In the genomic region with DNA sequence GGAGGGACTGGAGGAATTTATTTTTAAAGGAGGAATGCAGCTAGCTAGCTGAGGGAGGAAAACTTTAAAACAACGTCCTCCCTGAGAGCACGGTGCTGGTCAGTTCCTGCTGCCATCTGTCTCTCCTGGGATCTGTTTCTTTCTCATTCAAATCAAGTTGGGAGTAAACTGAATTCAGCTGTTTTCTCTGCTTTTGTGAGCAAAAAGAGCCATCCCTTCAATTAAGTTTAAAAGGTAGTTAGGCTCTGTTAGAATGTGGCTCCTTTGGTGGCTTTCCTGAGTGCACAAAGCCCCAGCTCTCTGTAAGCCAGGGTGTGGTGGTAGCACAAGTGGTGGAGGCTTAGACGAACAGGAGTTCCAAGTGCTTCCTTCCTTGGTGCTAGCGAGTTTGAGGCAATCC, we compare ENCODE assay signal across 10 mouse cellular contexts. TPM values are rescaled to one million over a fixed set of nuclear protein-coding genes. Genes with fewer than 3 reads are reported as not detected.
A peak's percentile ranks its signal among the peaks of the same experiment; 100 is the strongest.
DNase-seq lines count a peak whose midpoint lies in the region; ATAC-seq and TF ChIP-seq lines count a peak whose summit lies in the region.
"Had no signal": no experiment of that assay in that cellular context is flagged by ENCODE, and none has a peak within 500 bp of the region (broad histone marks: within the 10 kb centered on the region; RNA-seq: fewer than 3 reads in every experiment).

No protein-coding gene starts in this region.

- peak overlapping the region; percentile 87 for H3K4me2 ChIP-seq in lung, embryonic 14.5 days
- peak overlapping the region; percentile 4; the same call in 1 of the 2 replicates for H3K4me2 ChIP-seq in embryonic facial prominence, embryonic 15.5 days (replicated peaks)
- H3K4me2 ChIP-seq in hindbrain, embryonic 16.5 days (ENCODE audit: low read length) = peak overlapping the region; percentile 37
- peak overlapping the region; percentile 64 for H3K4me2 ChIP-seq in stomach, postnatal 0 days (replicated peaks; ENCODE audit: low read depth)
- H3K4me2 ChIP-seq in liver, embryonic 11.5 days = no peak overlapping the region

- peaks cover 4% of the 10 kb centered on the region; the same call in 1 of the 2 replicates for H3K36me3 ChIP-seq in lung, embryonic 14.5 days (ENCODE audit: insufficient read depth)
- H3K36me3 ChIP-seq in embryonic facial prominence, embryonic 15.5 days = 0 out of 2 replicates have a peak, but pooled peaks cover 7% of the 10 kb centered on the region
- no peaks in the 10 kb centered on the region for H3K36me3 ChIP-seq in hindbrain, embryonic 16.5 days (ENCODE audit: control insufficient read depth, insufficient read depth, low read length)
- no peaks in the 10 kb centered on the region for H3K36me3 ChIP-seq in stomach, postnatal 0 days (ENCODE audit: control insufficient read depth, insufficient read depth, low read length)
- H3K36me3 ChIP-seq in liver, embryonic 11.5 days (ENCODE audit: control insufficient read depth, insufficient read depth, low read length) = no peaks in the 10 kb centered on the region; the same call in 1 of the 2 replicates

- no peaks in the 10 kb centered on the region for H3K27me3 ChIP-seq in lung, embryonic 14.5 days (ENCODE audit: insufficient read depth, low read length)
- no peaks in the 10 kb centered on the region for H3K27me3 ChIP-seq in embryonic facial prominence, embryonic 15.5 days
- H3K27me3 ChIP-seq in hindbrain, embryonic 16.5 days (replicated peaks; ENCODE audit: control insufficient read depth, insufficient read depth, low read length) = no peaks in the 10 kb centered on the region
- H3K27me3 ChIP-seq in stomach, postnatal 0 days (ENCODE audit: control insufficient read depth, insufficient read depth, low read length) = no peaks in the 10 kb centered on the region
- H3K27me3 ChIP-seq in liver, embryonic 11.5 days (replicated peaks; ENCODE audit: control insufficient read depth, insufficient read depth, low read length) = no peaks in the 10 kb centered on the region
- H3K27me3 ChIP-seq: megakaryocyte, embryonic 14.5 days had no signal

- 0 out of 2 replicates have a peak, but pooled peaks cover 7% of the 10 kb centered on the region for H3K4me1 ChIP-seq in lung, embryonic 14.5 days (ENCODE audit: insufficient read depth)
- H3K4me1 ChIP-seq in embryonic facial prominence, embryonic 15.5 days = peaks cover 26% of the 10 kb centered on the region
- peaks cover 12% of the 10 kb centered on the region for H3K4me1 ChIP-seq in hindbrain, embryonic 16.5 days (ENCODE audit: control insufficient read depth, insufficient read depth, low read depth, low read length)
- H3K4me1 ChIP-seq in stomach, postnatal 0 days (replicated peaks; ENCODE audit: control insufficient read depth, insufficient read depth) = peaks cover 5% of the 10 kb centered on the region; the same call in 1 of the 2 replicates
- H3K4me1 ChIP-seq in liver, embryonic 11.5 days (replicated peaks; ENCODE audit: control insufficient read depth, insufficient read depth, low read length) = peaks cover 21% of the 10 kb centered on the region

- H3K9me3 ChIP-seq in lung, embryonic 14.5 days (ENCODE audit: low read depth, low read length) = no peaks in the 10 kb centered on the region
- H3K9me3 ChIP-seq in embryonic facial prominence, embryonic 15.5 days (replicated peaks) = no peaks in the 10 kb centered on the region
- H3K9me3 ChIP-seq in hindbrain, embryonic 16.5 days (ENCODE audit: control insufficient read depth, low read length) = no peaks in the 10 kb centered on the region
- H3K9me3 ChIP-seq in stomach, postnatal 0 days (ENCODE audit: control insufficient read depth, low read length) = no peaks in the 10 kb centered on the region
- H3K9me3 ChIP-seq in liver, embryonic 11.5 days (ENCODE audit: control insufficient read depth, low read length) = no peaks in the 10 kb centered on the region
- H3K9me3 ChIP-seq: megakaryocyte, embryonic 14.5 days had no signal

- H3K4me3 ChIP-seq in lung, embryonic 14.5 days (ENCODE audit: low read depth, low read length) = no peak overlapping the region
- H3K4me3 ChIP-seq in embryonic facial prominence, embryonic 15.5 days (replicated peaks) = no peak overlapping the region
- H3K4me3 ChIP-seq in hindbrain, embryonic 16.5 days (ENCODE audit: low read length) = no peak overlapping the region
- H3K4me3 ChIP-seq in stomach, postnatal 0 days (ENCODE audit: low read depth, low read length) = 0 out of 2 replicates have a peak overlapping the region, but pooled peaks have one; percentile 62
- H3K4me3 ChIP-seq in liver, embryonic 11.5 days (ENCODE audit: low read depth, low read length) = no peak overlapping the region
- H3K4me3 ChIP-seq: megakaryocyte, embryonic 14.5 days had no signal

- H3K9ac ChIP-seq in lung, embryonic 14.5 days = no peak overlapping the region; the same call in 1 of the 2 replicates
- H3K9ac ChIP-seq in embryonic facial prominence, embryonic 15.5 days = no peak overlapping the region
- no peak overlapping the region for H3K9ac ChIP-seq in hindbrain, embryonic 16.5 days (ENCODE audit: low read depth, low read length)
- no peak overlapping the region for H3K9ac ChIP-seq in stomach, postnatal 0 days (ENCODE audit: low read length)
- H3K9ac ChIP-seq in liver, embryonic 11.5 days (ENCODE audit: low read depth, low read length) = no peak overlapping the region

- WGBS in lung, embryonic 14.5 days = 22% methylated on average over 4 of the region's 4 CpGs
- 23% methylated on average over 4 of the region's 4 CpGs for WGBS in embryonic facial prominence, embryonic 15.5 days
- WGBS in hindbrain, embryonic 16.5 days = 11% methylated on average over 4 of the region's 4 CpGs
- 22% methylated on average over 4 of the region's 4 CpGs for WGBS in stomach, postnatal 0 days
- 48% methylated on average over 4 of the region's 4 CpGs for WGBS in liver, embryonic 11.5 days

- H3K27ac ChIP-seq in lung, embryonic 14.5 days (ENCODE audit: low read depth) = no peak overlapping the region
- no peak overlapping the region for H3K27ac ChIP-seq in embryonic facial prominence, embryonic 15.5 days (replicated peaks)
- H3K27ac ChIP-seq in hindbrain, embryonic 16.5 days (ENCODE audit: low read depth, low read length) = peak overlapping the region; percentile 14; the same call in 1 of the 2 replicates
- peak overlapping the region; percentile 30; the same call in 1 of the 2 replicates for H3K27ac ChIP-seq in stomach, postnatal 0 days (replicated peaks)
- no peak overlapping the region for H3K27ac ChIP-seq in liver, embryonic 11.5 days (ENCODE audit: low read depth, low read length)

- no peak for TF ChIP-seq EP300 in stomach, postnatal 0 days (optimal IDR thresholded peaks at IDR 0.05)

- DNase-seq in lung, embryonic 14.5 days = no peak
- no peak for DNase-seq in lung, postnatal 4 days
- no peak for DNase-seq in stomach, postnatal 0 days (ENCODE audit: low spot score)
- no peak for DNase-seq in liver, embryonic 11.5 days (ENCODE audit: low spot score)
- no peak for DNase-seq in frontal cortex, postnatal 14 days (ENCODE audit: low spot score in 2 of 2)
- DNase-seq: thymus, postnatal 36 days had no signal

- TF ChIP-seq CTCF in lung, embryonic 14.5 days (IDR thresholded peaks at IDR 0.05; ENCODE audit: low read depth) = no peak
- no peak for TF ChIP-seq CTCF in stomach, postnatal 0 days (IDR thresholded peaks at IDR 0.05; ENCODE audit: low read depth)

- ATAC-seq in lung, embryonic 14.5 days (ENCODE audit: insufficient read depth) = no peak
- no peak for ATAC-seq in embryonic facial prominence, embryonic 15.5 days (ENCODE audit: insufficient number of reproducible peaks, low FRiP score, low TSS enrichment, low read depth)
- no peak for ATAC-seq in hindbrain, embryonic 16.5 days
- ATAC-seq in stomach, postnatal 0 days (ENCODE audit: low FRiP score, low TSS enrichment) = no peak
- no peak for ATAC-seq in liver, embryonic 11.5 days (replicated peaks; ENCODE audit: low FRiP score)

RNA-seq across cellular contexts. Expression of a gene that starts 2.4 kb away (rescaled TPM):
- polyA plus RNA-seq in lung, embryonic 14.5 days (2014; fragmentation: Nextera tagmentation; extraction: Ambion mirVana) = 7.8 TPM in 2 replicates
- polyA plus RNA-seq in embryonic facial prominence, embryonic 15.5 days (2015; fragmentation: Nextera tagmentation; extraction: Ambion mirVana) = 9.3 and 10.3 TPM in 2 replicates
- polyA plus RNA-seq in hindbrain, embryonic 16.5 days (2015; fragmentation: Nextera tagmentation; extraction: Ambion mirVana) = 11.5 and 11.7 TPM in 2 replicates
- polyA plus RNA-seq in stomach, postnatal 0 days (2015; fragmentation: Nextera tagmentation; extraction: Ambion mirVana) = 5.5 TPM in 2 replicates
- polyA plus RNA-seq in liver, embryonic 11.5 days (2014; fragmentation: Nextera tagmentation; extraction: Ambion mirVana) = 5.2 and 6.4 TPM in 2 replicates

RNA-seq across cellular contexts. Expression of a gene that starts 42.0 kb away (rescaled TPM):
- polyA plus RNA-seq in lung, embryonic 14.5 days (2014; fragmentation: Nextera tagmentation; extraction: Ambion mirVana) = 0.27 and 0.43 TPM in 2 replicates
- 0.17 TPM in 1 of 2 replicates, not detected in the other for polyA plus RNA-seq in embryonic facial prominence, embryonic 15.5 days (2015; fragmentation: Nextera tagmentation; extraction: Ambion mirVana)
- polyA plus RNA-seq in hindbrain, embryonic 16.5 days (2015; fragmentation: Nextera tagmentation; extraction: Ambion mirVana) = not detected in 2 replicates
- polyA plus RNA-seq in stomach, postnatal 0 days (2015; fragmentation: Nextera tagmentation; extraction: Ambion mirVana) = 0.51 and 0.63 TPM in 2 replicates
- polyA plus RNA-seq in liver, embryonic 11.5 days (2014; fragmentation: Nextera tagmentation; extraction: Ambion mirVana) = 0.32 and 0.40 TPM in 2 replicates
- polyA plus RNA-seq: limb, embryonic 11.5 days had no signal

Comparison
In these comparisons a context has a peak if more than half of its experiments do, and no peak if none do; other contexts are left out.
1. H3K27ac ChIP-seq: peak in hindbrain, embryonic 16.5 days (single experiment) and stomach, postnatal 0 days (single experiment); none in lung, embryonic 14.5 days (single experiment), embryonic facial prominence, embryonic 15.5 days (single experiment) and liver, embryonic 11.5 days (single experiment).